Mouse (Mus musculus) forebrain, embryonic 13.5 days (tissue): ENCODE measurements around the gene Phf23. TPM values are rescaled to one million over a fixed set of nuclear protein-coding genes. Genes with fewer than 3 reads are reported as not detected.
A peak's percentile ranks its signal among the peaks of the same experiment; 100 is the strongest.

Experiments used
- ATAC-seq: fragments of 200-750 bp; cut with Nextera tagmentation; 2 replicates; pipeline ENCODE4 v1.8.0; 2017
- H3K27ac ChIP-seq: fragments of 300-500 bp; sonication (generic); 2 replicates; pipeline ENCODE4 v1.5.1; 2015; ENCODE audit warnings: inconsistent platforms, mild to moderate bottlenecking, moderate library complexity
- H3K27me3 ChIP-seq: fragments of 300-500 bp; sonication (generic); 2 replicates; pipeline ENCODE4 v1.6.1; 2015; ENCODE audit warnings: mild to moderate bottlenecking, inconsistent platforms
- H3K36me3 ChIP-seq: fragments of 300-500 bp; sonication (generic); 2 replicates; pipeline ENCODE4 v1.6.1; 2015; ENCODE audit warnings: mild to moderate bottlenecking, inconsistent platforms; ENCODE audit not compliant: poor library complexity, severe bottlenecking
- H3K4me1 ChIP-seq: fragments of 300-500 bp; sonication (generic); 2 replicates; pipeline ENCODE4 v1.6.1; 2015; ENCODE audit warnings: inconsistent platforms
- H3K4me2 ChIP-seq: fragments of 300-500 bp; sonication (generic); 2 replicates; pipeline ENCODE4 v1.6.1; 2015; ENCODE audit warnings: inconsistent platforms, mild to moderate bottlenecking, moderate library complexity
- H3K4me3 ChIP-seq: fragments of 300-500 bp; sonication (generic); 2 replicates; pipeline ENCODE4 v1.5.1; 2015; ENCODE audit warnings: mild to moderate bottlenecking, inconsistent platforms
- H3K9ac ChIP-seq: fragments of 300-500 bp; sonication (generic); 2 replicates; pipeline ENCODE4 v1.6.1; 2015; ENCODE audit warnings: mild to moderate bottlenecking, inconsistent platforms
- H3K9me3 ChIP-seq: fragments of 300-500 bp; sonication (generic); replicated peaks from 2 replicates; pipeline ENCODE4 v1.6.1; 2016; ENCODE audit warnings: inconsistent platforms
- WGBS: fragments of 180-500 bp; shearing (Covaris S2); methylation state at CpG from one replicate; pipeline ENCODE4 v1.1.7; 2015; 5-methylcytosine and 5-hydroxymethylcytosine counted together
- polyA plus RNA-seq: library from polyadenylated mRNA; unstranded; fragments of >200 nt; fragmentation: Nextera tagmentation; extraction: Ambion mirVana; gene quantifications from 2 replicates; pipeline ENCODE4 v1.2.1, GENCODE M21; 2015

Gene Phf23
- polyA plus RNA-seq, 1 experiment from 2014 or later, result 78.5 TPM

- no peak for ATAC-seq
- Histone ChIP-seq H3K4me3 (peak overlapping the region; percentile 66), H3K4me2 (peak overlapping the region; percentile 79), H3K27me3 (no peaks in the 10 kb centered on the region), H3K9ac (peak overlapping the region; percentile 81), H3K36me3 (peaks cover 44% of the 10 kb centered on the region), H3K4me1 (peaks cover 33% of the 10 kb centered on the region), H3K9me3 (no peaks in the 10 kb centered on the region), H3K27ac (no peak overlapping the region)
- WGBS, result 96% methylated on average over 3 of the region's 3 CpGs
Observed at GRCm38 (mm10) chr11:69992932-69993331, 2.6 kb upstream of the Phf23 start.

GRCm38 (mm10) chr11:69994401-69995090 is 1.0 kb upstream of the Phf23 start:
- Histone ChIP-seq H3K27ac (no peak overlapping the region), H3K4me1 (peaks cover 41% of the 10 kb centered on the region), H3K4me3 (peak overlapping the region; percentile 4; the same call in 1 of the 2 replicates), H3K9ac (no peak overlapping the region), H3K9me3 (no peaks in the 10 kb centered on the region), H3K27me3 (no peaks in the 10 kb centered on the region), H3K4me2 (peak overlapping the region; percentile 67; the same call in 1 of the 2 replicates), H3K36me3 (peaks cover 44% of the 10 kb centered on the region)
- ATAC-seq, result no peak
- WGBS, result 88% methylated on average over 11 of the region's 11 CpGs

GRCm38 (mm10) chr11:69996161-69997061 is 834 bp downstream of the Phf23 start:
- Histone ChIP-seq H3K9me3 (no peaks in the 10 kb centered on the region), H3K4me2 (peak overlapping the region; percentile 67), H3K4me3 (peak overlapping the region; percentile 96), H3K36me3 (peaks cover 42% of the 10 kb centered on the region), H3K27me3 (no peaks in the 10 kb centered on the region), H3K4me1 (peaks cover 45% of the 10 kb centered on the region), H3K27ac (peak overlapping the region; percentile 96), H3K9ac (peak overlapping the region; percentile 95)
- ATAC-seq, result peak; percentile 0; the same call in 1 of the 2 replicates
- 1% methylated on average over 62 of the region's 66 CpGs for WGBS

GRCm38 (mm10) chr11:69997070-69997509 is 1.5 kb downstream of the Phf23 start:
- peaks cover 50% of the 10 kb centered on the region for H3K4me1 ChIP-seq

GRCm38 (mm10) chr11:69998567-69999491 is 3.3 kb downstream of the Phf23 start:
- Histone ChIP-seq H3K9ac (no peak overlapping the region), H3K4me3 (no peak overlapping the region), H3K27me3 (no peaks in the 10 kb centered on the region), H3K4me1 (peaks cover 57% of the 10 kb centered on the region), H3K27ac (no peak overlapping the region), H3K4me2 (peak overlapping the region; percentile 10; the same call in 1 of the 2 replicates), H3K36me3 (peaks cover 36% of the 10 kb centered on the region), H3K9me3 (no peaks in the 10 kb centered on the region)
- 92% methylated on average over 27 of the region's 27 CpGs for WGBS
- no peak for ATAC-seq

More at GRCm38 (mm10) chr11:69997070-69997509, 1.5 kb downstream of the Phf23 start:
- Histone ChIP-seq H3K4me3 (peak overlapping the region; percentile 96), H3K9me3 (no peaks in the 10 kb centered on the region), H3K27me3 (no peaks in the 10 kb centered on the region), H3K9ac (peak overlapping the region; percentile 95), H3K27ac (peak overlapping the region; percentile 96), H3K4me2 (peak overlapping the region; percentile 67), H3K36me3 (peaks cover 42% of the 10 kb centered on the region)
- under 1% methylated on average over 31 of the region's 44 CpGs for WGBS
- ATAC-seq, result peak; percentile 14; the same call in 1 of the 2 replicates

- Histone ChIP-seq H3K4me1 (peaks cover 58% of the 10 kb centered on the region), H3K27ac (0 out of 2 replicates have a peak overlapping the region, but pooled peaks have one; percentile 62), H3K36me3 (peaks cover 30% of the 10 kb centered on the region), H3K4me2 (peak overlapping the region; percentile 88; the same call in 1 of the 2 replicates), H3K9me3 (no peaks in the 10 kb centered on the region), H3K9ac (no peak overlapping the region), H3K4me3 (peak overlapping the region; percentile 69), H3K27me3 (no peaks in the 10 kb centered on the region)
- 83% methylated on average over 8 of the region's 8 CpGs for WGBS
- no peak for ATAC-seq
Observed at GRCm38 (mm10) chr11:69999666-70000065, 4.1 kb downstream of the Phf23 start.

GRCm38 (mm10) chr11:70000396-70000898 is 4.9 kb downstream of the Phf23 start, which contains the start of gene Dvl2:
Gene Dvl2 (plus strand): TSS chr11:70000595.
- WGBS, result under 1% methylated on average over 48 of the region's 48 CpGs
- H3K36me3 ChIP-seq, result peaks cover 38% of the 10 kb centered on the region
- ATAC-seq, result peak; percentile 67
- H3K4me3 ChIP-seq, result peak within 1 kb of the TSS; percentile 69
- peak within 1 kb of the TSS; percentile 86 for H3K9ac ChIP-seq
- no peaks in the 10 kb centered on the region for H3K9me3 ChIP-seq
- peaks cover 53% of the 10 kb centered on the region for H3K4me1 ChIP-seq
- H3K4me2 ChIP-seq, result peak within 1 kb of the TSS; percentile 88
- no peaks in the 10 kb centered on the region for H3K27me3 ChIP-seq
- peak within 1 kb of the TSS; percentile 95 for H3K27ac ChIP-seq

GRCm38 (mm10) chr11:70001159-70001558 is 5.6 kb downstream of the Phf23 start:
- H3K9ac ChIP-seq, result peak overlapping the region; percentile 86
- H3K4me1 ChIP-seq, result peaks cover 53% of the 10 kb centered on the region
- peak overlapping the region; percentile 69 for H3K4me3 ChIP-seq
- peak overlapping the region; percentile 95 for H3K27ac ChIP-seq
- no peaks in the 10 kb centered on the region for H3K27me3 ChIP-seq
- no peak for ATAC-seq
- peak overlapping the region; percentile 88 for H3K4me2 ChIP-seq
- WGBS, result 16% methylated on average over 8 of the region's 8 CpGs
- peaks cover 45% of the 10 kb centered on the region for H3K36me3 ChIP-seq
- no peaks in the 10 kb centered on the region for H3K9me3 ChIP-seq

- H3K27ac ChIP-seq, result no peak overlapping the region
- H3K4me2 ChIP-seq, result peak overlapping the region; percentile 88
- H3K4me3 ChIP-seq, result peak overlapping the region; percentile 69
- ATAC-seq, result no peak
- peaks cover 52% of the 10 kb centered on the region for H3K36me3 ChIP-seq
- peaks cover 53% of the 10 kb centered on the region for H3K4me1 ChIP-seq
- H3K9ac ChIP-seq, result peak overlapping the region; percentile 86
- H3K27me3 ChIP-seq, result no peaks in the 10 kb centered on the region
- H3K9me3 ChIP-seq, result no peaks in the 10 kb centered on the region
Observed at GRCm38 (mm10) chr11:70001865-70002264, 6.3 kb downstream of the Phf23 start.

- Histone ChIP-seq H3K27ac (no peak overlapping the region), H3K9ac (peak overlapping the region; percentile 34; the same call in 1 of the 2 replicates), H3K36me3 (peaks cover 58% of the 10 kb centered on the region), H3K27me3 (no peaks in the 10 kb centered on the region), H3K4me2 (peak overlapping the region; percentile 88), H3K4me1 (peaks cover 50% of the 10 kb centered on the region), H3K9me3 (no peaks in the 10 kb centered on the region), H3K4me3 (peak overlapping the region; percentile 69)
- no peak for ATAC-seq
- WGBS, result 95% methylated on average over 2 of the region's 2 CpGs
Observed at GRCm38 (mm10) chr11:70002471-70002870, 6.9 kb downstream of the Phf23 start.

GRCm38 (mm10) chr11:70005521-70005920 is 9.9 kb downstream of the Phf23 start:
- H3K9ac ChIP-seq, result no peak overlapping the region
- no peak overlapping the region for H3K27ac ChIP-seq
- H3K4me1 ChIP-seq, result peaks cover 34% of the 10 kb centered on the region
- ATAC-seq, result no peak
- H3K4me3 ChIP-seq, result no peak overlapping the region
- H3K9me3 ChIP-seq, result no peaks in the 10 kb centered on the region
- WGBS, result 57% methylated on average over 5 of the region's 5 CpGs
- H3K27me3 ChIP-seq, result no peaks in the 10 kb centered on the region
- H3K36me3 ChIP-seq, result peaks cover 62% of the 10 kb centered on the region
- no peak overlapping the region for H3K4me2 ChIP-seq
